ENCODE assay signal across 26 mouse cellular contexts in the genomic region with DNA sequence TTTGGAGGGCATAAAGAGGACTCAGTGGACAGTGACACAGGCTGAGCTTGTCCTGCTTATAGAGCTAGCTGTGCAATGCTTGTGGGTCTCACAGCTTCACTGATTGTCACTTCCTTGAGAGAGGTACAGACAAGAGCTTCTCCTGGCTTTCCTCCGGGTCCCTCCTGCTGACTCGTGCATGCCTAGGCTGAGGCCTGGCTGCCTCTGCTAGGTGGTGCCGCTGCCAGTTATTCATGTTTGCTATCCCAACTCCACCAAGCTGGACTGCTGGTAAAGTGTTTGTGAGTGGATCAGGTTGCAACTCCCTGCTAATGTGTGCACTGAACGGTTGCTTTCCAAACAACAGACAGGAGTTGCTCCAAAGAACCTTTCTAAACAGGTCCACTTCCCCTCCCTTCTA. TPM values are rescaled to one million over a fixed set of nuclear protein-coding genes. Genes with fewer than 3 reads are reported as not detected.
"Had no signal": no experiment of that assay in that cellular context is flagged by ENCODE, and none has a peak within 500 bp of the region (broad histone marks: within the 10 kb centered on the region; RNA-seq: fewer than 3 reads in every experiment).

No protein-coding gene starts in this region.

- H3K4me1 ChIP-seq: embryonic facial prominence, embryonic 12.5 days; embryonic facial prominence, embryonic 13.5 days; embryonic facial prominence, embryonic 15.5 days; forebrain, embryonic 12.5 days; forebrain, embryonic 13.5 days had no signal

- ATAC-seq: forebrain, embryonic 13.5 days; forebrain, embryonic 14.5 days; forebrain, embryonic 15.5 days; forebrain, embryonic 16.5 days; forebrain, postnatal 0 days had no signal

- H3K27me3 ChIP-seq: embryonic facial prominence, embryonic 12.5 days; embryonic facial prominence, embryonic 13.5 days; embryonic facial prominence, embryonic 15.5 days; forebrain, embryonic 13.5 days; forebrain, embryonic 15.5 days had no signal

- H3K9me3 ChIP-seq: embryonic facial prominence, embryonic 10.5 days; embryonic facial prominence, embryonic 12.5 days; embryonic facial prominence, embryonic 13.5 days; embryonic facial prominence, embryonic 15.5 days; forebrain, embryonic 10.5 days; forebrain, embryonic 12.5 days; forebrain, embryonic 13.5 days; forebrain, embryonic 15.5 days had no signal

- H3K9ac ChIP-seq: embryonic facial prominence, embryonic 12.5 days; embryonic facial prominence, embryonic 13.5 days; embryonic facial prominence, embryonic 15.5 days; forebrain, embryonic 12.5 days; forebrain, embryonic 13.5 days; forebrain, embryonic 15.5 days; forebrain, postnatal 0 days had no signal

- H3K4me2 ChIP-seq: embryonic facial prominence, embryonic 12.5 days; embryonic facial prominence, embryonic 13.5 days; embryonic facial prominence, embryonic 15.5 days; forebrain, embryonic 12.5 days; forebrain, embryonic 13.5 days; forebrain, embryonic 15.5 days had no signal

- DNase-seq: cerebellum, adult 8-10 months; cerebellum, adult 9-10 months; cerebellum, adult 9-11 months; cerebellum, postnatal 14 days; cerebellum, postnatal 25 days; cerebellum, postnatal 36 days; embryo, embryonic 11 days; forebrain, postnatal 0 days; gastrocnemius, adult 2 months; gastrocnemius, postnatal 10 days; gastrocnemius, postnatal 14 days; gastrocnemius, postnatal 25 days; gastrocnemius, postnatal 36 days; heart, adult 18-20 months; heart, adult 2 months had no signal

- H3K36me3 ChIP-seq: embryonic facial prominence, embryonic 10.5 days; embryonic facial prominence, embryonic 12.5 days; embryonic facial prominence, embryonic 13.5 days; embryonic facial prominence, embryonic 15.5 days; forebrain, embryonic 10.5 days; forebrain, embryonic 12.5 days; forebrain, embryonic 15.5 days had no signal

- H3K4me3 ChIP-seq: embryonic facial prominence, embryonic 10.5 days; embryonic facial prominence, embryonic 12.5 days; embryonic facial prominence, embryonic 13.5 days; embryonic facial prominence, embryonic 15.5 days; erythroblast, embryonic 14.5 days; forebrain, embryonic 10.5 days; forebrain, embryonic 12.5 days; forebrain, embryonic 13.5 days; forebrain, embryonic 15.5 days; gastrocnemius, adult 2 months; heart, adult 2 months had no signal

- H3K27ac ChIP-seq: embryonic facial prominence, embryonic 10.5 days; embryonic facial prominence, embryonic 12.5 days; embryonic facial prominence, embryonic 13.5 days; embryonic facial prominence, embryonic 15.5 days; forebrain, embryonic 10.5 days; forebrain, embryonic 12.5 days; forebrain, embryonic 13.5 days; forebrain, embryonic 15.5 days; gastrocnemius, adult 2 months; heart, adult 2 months had no signal

RNA-seq across cellular contexts. Expression of gene Nectin3, which starts 5.7 kb away (rescaled TPM):
- polyA plus RNA-seq: erythroblast, embryonic 14.5 days had no signal
